In genomic region chr4:45785959-45786358, GRCm38 (mm10) we compare ENCODE assay signal across 22 mouse cellular contexts. TPM values are rescaled to one million over a fixed set of nuclear protein-coding genes. Genes with fewer than 3 reads are reported as not detected.
DNase-seq lines count a peak whose midpoint lies in the region; ATAC-seq and TF ChIP-seq lines count a peak whose summit lies in the region.
"Had no signal": no experiment of that assay in that cellular context is flagged by ENCODE, and none has a peak within 500 bp of the region (broad histone marks: within the 10 kb centered on the region; RNA-seq: fewer than 3 reads in every experiment).

No protein-coding gene starts in this region.

- no peaks in the 10 kb centered on the region for H3K36me3 ChIP-seq in forebrain, embryonic 12.5 days (replicated peaks)
- no peaks in the 10 kb centered on the region for H3K36me3 ChIP-seq in forebrain, embryonic 11.5 days (ENCODE audit: control insufficient read depth, insufficient read depth, low read length)
- no peaks in the 10 kb centered on the region for H3K36me3 ChIP-seq in forebrain, embryonic 14.5 days (ENCODE audit: control insufficient read depth, insufficient read depth, low read length)
- no peaks in the 10 kb centered on the region for H3K36me3 ChIP-seq in forebrain, postnatal 0 days (ENCODE audit: insufficient read depth)
- H3K36me3 ChIP-seq: embryonic facial prominence, embryonic 10.5 days; heart, embryonic 15.5 days; hindbrain, embryonic 15.5 days had no signal

- 0 out of 2 replicates have a peak overlapping the region, but pooled peaks have one; percentile 36 for H3K27ac ChIP-seq in forebrain, embryonic 12.5 days
- H3K27ac ChIP-seq in forebrain, embryonic 11.5 days (ENCODE audit: low read depth, low read length): no peak overlapping the region
- no peak overlapping the region for H3K27ac ChIP-seq in forebrain, embryonic 14.5 days (ENCODE audit: low read depth, low read length)
- H3K27ac ChIP-seq in forebrain, postnatal 0 days (ENCODE audit: low read depth, low read length): no peak overlapping the region
- H3K27ac ChIP-seq: embryonic facial prominence, embryonic 10.5 days; heart, adult 2 months; heart, embryonic 15.5 days; hindbrain, embryonic 15.5 days had no signal

- 37% methylated on average over 2 of the region's 2 CpGs for WGBS in forebrain, embryonic 12.5 days
- 43% methylated on average over 2 of the region's 2 CpGs for WGBS in forebrain, embryonic 11.5 days
- 38% methylated on average over 2 of the region's 2 CpGs for WGBS in forebrain, embryonic 14.5 days
- WGBS in forebrain, postnatal 0 days: 20% methylated on average over 2 of the region's 2 CpGs

- H3K9ac ChIP-seq in forebrain, embryonic 12.5 days: no peak overlapping the region
- H3K9ac ChIP-seq in forebrain, embryonic 11.5 days (ENCODE audit: low read length): no peak overlapping the region
- no peak overlapping the region for H3K9ac ChIP-seq in forebrain, embryonic 14.5 days (ENCODE audit: low read length)
- no peak overlapping the region for H3K9ac ChIP-seq in forebrain, postnatal 0 days
- H3K9ac ChIP-seq: heart, embryonic 15.5 days; hindbrain, embryonic 15.5 days had no signal

- ATAC-seq in forebrain, embryonic 12.5 days (ENCODE audit: low FRiP score): no peak
- ATAC-seq in forebrain, embryonic 11.5 days (replicated peaks; ENCODE audit: low FRiP score): no peak
- peak; percentile 24; the same call in 1 of the 2 replicates for ATAC-seq in forebrain, embryonic 14.5 days
- peak; percentile 59; the same call in 1 of the 2 replicates for ATAC-seq in forebrain, postnatal 0 days
- ATAC-seq: activated CD4-positive, CD25-positive, alpha-beta regulatory T cell, adult 4 months; Patski had no signal

- no peak overlapping the region for H3K4me3 ChIP-seq in forebrain, embryonic 12.5 days (replicated peaks)
- H3K4me3 ChIP-seq in forebrain, embryonic 11.5 days (ENCODE audit: low read depth, low read length): no peak overlapping the region
- H3K4me3 ChIP-seq in forebrain, embryonic 14.5 days (ENCODE audit: low read depth, low read length): no peak overlapping the region
- no peak overlapping the region for H3K4me3 ChIP-seq in forebrain, postnatal 0 days (ENCODE audit: low read depth, low read length)
- H3K4me3 ChIP-seq: embryonic facial prominence, embryonic 10.5 days; heart, adult 2 months; heart, embryonic 15.5 days; hindbrain, embryonic 15.5 days had no signal

- no peak overlapping the region for H3K4me2 ChIP-seq in forebrain, embryonic 12.5 days
- H3K4me2 ChIP-seq in forebrain, embryonic 11.5 days (ENCODE audit: low read depth, low read length, severe bottlenecking): no peak overlapping the region
- H3K4me2 ChIP-seq in forebrain, embryonic 14.5 days (ENCODE audit: low read length): no peak overlapping the region
- H3K4me2 ChIP-seq in forebrain, postnatal 0 days (ENCODE audit: low read depth): no peak overlapping the region
- H3K4me2 ChIP-seq: heart, embryonic 11.5 days; heart, embryonic 15.5 days; hindbrain, embryonic 15.5 days had no signal

- H3K27me3 ChIP-seq in forebrain, embryonic 12.5 days: peaks cover 4% of the 10 kb centered on the region; the same call in 1 of the 2 replicates
- no peaks in the 10 kb centered on the region for H3K27me3 ChIP-seq in forebrain, embryonic 11.5 days (ENCODE audit: control insufficient read depth, insufficient read depth, low read length)
- H3K27me3 ChIP-seq in forebrain, embryonic 14.5 days (replicated peaks; ENCODE audit: control insufficient read depth, insufficient read depth, low read length): no peaks in the 10 kb centered on the region
- H3K27me3 ChIP-seq in forebrain, postnatal 0 days (ENCODE audit: insufficient read depth, low read length): no peaks in the 10 kb centered on the region
- H3K27me3 ChIP-seq: CH12.LX; hindbrain, embryonic 15.5 days; Patski had no signal

- no peaks in the 10 kb centered on the region for H3K9me3 ChIP-seq in forebrain, embryonic 12.5 days
- H3K9me3 ChIP-seq in forebrain, embryonic 11.5 days (ENCODE audit: control insufficient read depth, low read length): no peaks in the 10 kb centered on the region
- no peaks in the 10 kb centered on the region for H3K9me3 ChIP-seq in forebrain, embryonic 14.5 days (replicated peaks; ENCODE audit: control insufficient read depth, low read length)
- no peaks in the 10 kb centered on the region for H3K9me3 ChIP-seq in forebrain, postnatal 0 days (ENCODE audit: low read length)
- H3K9me3 ChIP-seq: embryonic facial prominence, embryonic 10.5 days; heart, embryonic 15.5 days; hindbrain, embryonic 15.5 days had no signal

- H3K4me1 ChIP-seq in forebrain, embryonic 12.5 days: peaks cover 20% of the 10 kb centered on the region
- 0 out of 2 replicates have a peak, but pooled peaks cover 2% of the 10 kb centered on the region for H3K4me1 ChIP-seq in forebrain, embryonic 11.5 days (replicated peaks; ENCODE audit: control insufficient read depth, insufficient read depth, low read length)
- H3K4me1 ChIP-seq in forebrain, embryonic 14.5 days (ENCODE audit: control insufficient read depth, insufficient read depth, low read length): peaks cover 3% of the 10 kb centered on the region; the same call in 1 of the 2 replicates
- peaks cover 12% of the 10 kb centered on the region for H3K4me1 ChIP-seq in forebrain, postnatal 0 days (ENCODE audit: insufficient read depth)

- peak; percentile 4; the same call in 1 of the 2 replicates for TF ChIP-seq CTCF in forebrain, postnatal 0 days (IDR thresholded peaks at IDR 0.05; ENCODE audit: low read depth)

- DNase-seq in forebrain, embryonic 11.5 days (ENCODE audit: low spot score): no peak
- DNase-seq in left cerebral cortex, postnatal 4 days: peak; percentile 73
- DNase-seq in left cerebral cortex, adult 9 months (ENCODE audit: low spot score in 2 of 2): no peak
- no peak for DNase-seq in forebrain, embryonic 14.5 days (ENCODE audit: low spot score)
- no peak for DNase-seq in forebrain, postnatal 0 days
- DNase-seq in spleen, postnatal 36 days (ENCODE audit: low spot score in 2 of 2): no peak
- DNase-seq: adrenal gland, postnatal 14 days; cerebellum, adult 2 months; gastrocnemius, postnatal 14 days; heart, adult 2 months; heart, postnatal 14 days; kidney, adult 11 months had no signal

- intact Hi-C loops in left cerebral cortex, postnatal 4 days (cut with DNase I): no loop called here

RNA-seq across cellular contexts. Expression of gene Aldh1b1, which starts 12.9 kb away (rescaled TPM):
- polyA plus RNA-seq in forebrain, embryonic 12.5 days (2016; fragmentation: Nextera tagmentation; extraction: Ambion mirVana): 9.7 and 11.3 TPM in 2 replicates
- polyA plus RNA-seq in forebrain, embryonic 11.5 days (2014; fragmentation: Nextera tagmentation; extraction: Ambion mirVana): 5.0 and 5.2 TPM in 2 replicates
- 10 to 100 TPM; 27.9 to 28.0 TPM for total RNA-seq in left cerebral cortex, postnatal 4 days (2021)
- polyA plus RNA-seq in forebrain, embryonic 14.5 days (2014; fragmentation: Nextera tagmentation; extraction: Ambion mirVana): 14.0 and 16.4 TPM in 2 replicates
- total RNA-seq in forebrain, postnatal 0 days (2014; rRNA removed): 56.4 and 57.6 TPM in 2 replicates
- 37.1 and 39.2 TPM in 2 replicates for polyA plus RNA-seq in forebrain, postnatal 0 days (2015; fragmentation: Nextera tagmentation; extraction: Ambion mirVana)

RNA-seq across cellular contexts. Expression of gene Igfbpl1, which starts 40.8 kb away (rescaled TPM):
- polyA plus RNA-seq in forebrain, embryonic 12.5 days (2016; fragmentation: Nextera tagmentation; extraction: Ambion mirVana): 55.9 and 74.5 TPM in 2 replicates
- 83.2 and 84.0 TPM in 2 replicates for polyA plus RNA-seq in forebrain, embryonic 11.5 days (2014; fragmentation: Nextera tagmentation; extraction: Ambion mirVana)
- 10 to 100 TPM; 35.5 to 36.2 TPM for total RNA-seq in left cerebral cortex, postnatal 4 days (2021)
- polyA plus RNA-seq in forebrain, embryonic 14.5 days (2014; fragmentation: Nextera tagmentation; extraction: Ambion mirVana): 202 and 210 TPM in 2 replicates
- total RNA-seq in forebrain, postnatal 0 days (2014; rRNA removed): 102 and 123 TPM in 2 replicates
- 41.0 and 55.1 TPM in 2 replicates for polyA plus RNA-seq in forebrain, postnatal 0 days (2015; fragmentation: Nextera tagmentation; extraction: Ambion mirVana)
- total RNA-seq: adrenal gland, postnatal 14 days; CH12.LX; gastrocnemius, adult 18-20 months; gastrocnemius, postnatal 14 days; hematopoietic stem cell, adult 5-6 weeks had no signal
- polyA plus RNA-seq: activated CD4-positive, CD25-positive, alpha-beta regulatory T cell, adult 4 months; Patski had no signal

Comparison
In these comparisons a context has a peak if more than half of its experiments do, and no peak if none do; other contexts are left out.
1. ATAC-seq: peak in forebrain, embryonic 14.5 days (single experiment) and forebrain, postnatal 0 days (single experiment); none in forebrain, embryonic 12.5 days (single experiment) and forebrain, embryonic 11.5 days (single experiment).